Mouse (Mus musculus) MEL (cell line): ENCODE results near the gene Cers5. TPM values are rescaled to one million over a fixed set of nuclear protein-coding genes. Genes with fewer than 3 reads are reported as not detected.

Experiments
- DNase-seq: peaks from one replicate; pipeline ENCODE4 v3.0.0; 2011; ENCODE audit warnings: low read depth, low spot score
- H3K27ac ChIP-seq: 2 replicates; pipeline ENCODE4 v1.5.1; 2012; ENCODE audit warnings: low read depth, mild to moderate bottlenecking, control low read depth, low read length, moderate library complexity; ENCODE audit not compliant: control insufficient read depth
- H3K27me3 ChIP-seq, 2 experiments: fragments of 150-350 bp in 1 of 2; sonication (generic) in 1 of 2; 2 replicates each; pipeline ENCODE4 v1.6.1; 2012; ENCODE audit warnings: low read length in 2 of 2, mild to moderate bottlenecking in 2 of 2, improper control_type of control experiment in 1 of 2, moderate library complexity in 1 of 2; ENCODE audit not compliant: insufficient read depth in 2 of 2, control insufficient read depth in 1 of 2
- H3K36me3 ChIP-seq, 2 experiments: 2 replicates each; pipeline ENCODE4 v1.6.1; 2012 to 2014; ENCODE audit warnings: low read length in 2 of 2, improper control_type of control experiment in 1 of 2, inconsistent platforms in 1 of 2, mild to moderate bottlenecking in 1 of 2; ENCODE audit not compliant: insufficient read depth in 2 of 2, control insufficient read depth in 1 of 2
- H3K4me1 ChIP-seq, 2 experiments: fragments of 150-350 bp in 1 of 2; sonication (generic) in 1 of 2; 2 replicates each; pipeline ENCODE4 v1.6.1; 2012; ENCODE audit warnings: low read length in 2 of 2, improper control_type of control experiment in 1 of 2, mild to moderate bottlenecking in 1 of 2; ENCODE audit not compliant: insufficient read depth in 2 of 2, control insufficient read depth in 1 of 2
- H3K4me3 ChIP-seq, 2 experiments: fragments of 150-350 bp in 1 of 2; sonication (generic) in 1 of 2; 2 replicates each; pipeline ENCODE4 v1.5.1; 2012; ENCODE audit warnings: low read depth in 2 of 2, low read length in 2 of 2, mild to moderate bottlenecking in 2 of 2, moderate library complexity in 2 of 2, control low read depth in 1 of 2, improper control_type of control experiment in 1 of 2; ENCODE audit not compliant: control insufficient read depth in 1 of 2, insufficient read depth in 1 of 2
- H3K79me2 ChIP-seq: 2 replicates; pipeline ENCODE4 v1.6.1; 2012; ENCODE audit warnings: mild to moderate bottlenecking, low read length, moderate library complexity; ENCODE audit not compliant: control insufficient read depth, poor library complexity, insufficient read depth
- H3K9ac ChIP-seq: 2 replicates; pipeline ENCODE4 v1.6.1; 2012; ENCODE audit warnings: low read depth, mild to moderate bottlenecking, control low read depth, low read length, moderate library complexity; ENCODE audit not compliant: control insufficient read depth, poor library complexity, severe bottlenecking
- H3K9me3 ChIP-seq: fragments of 150-350 bp; sonication (generic); replicated peaks from 2 replicates; pipeline ENCODE4 v1.6.1; 2012; ENCODE audit warnings: mild to moderate bottlenecking, low read length, improper control_type of control experiment, moderate library complexity; ENCODE audit not compliant: insufficient read depth
- CTCF ChIP-seq, 3 experiments: IDR thresholded peaks in 2 of 3; conservative IDR thresholded peaks in 1 of 3; 2 replicates each; pipeline ENCODE4 v1.5.1; 2011 to 2012; ENCODE audit warnings: low read length in 3 of 3, low read depth in 2 of 3, mild to moderate bottlenecking in 2 of 3, improper control_type of control experiment in 1 of 3, inconsistent platforms in 1 of 3, mixed read lengths in 1 of 3, moderate library complexity in 1 of 3; ENCODE audit not compliant: control insufficient read depth in 1 of 3, insufficient read depth in 1 of 3, poor library complexity in 1 of 3, severe bottlenecking in 1 of 3
- E2F4 ChIP-seq: IDR thresholded peaks from 2 replicates; pipeline ENCODE4 v1.6.1; 2011; ENCODE audit warnings: low read depth, low read length, improper control_type of control experiment, borderline replicate concordance
- ELF1 ChIP-seq: IDR thresholded peaks from 2 replicates; pipeline ENCODE4 v1.6.1; 2014; ENCODE audit warnings: low read depth, mild to moderate bottlenecking, inconsistent platforms, low read length, improper control_type of control experiment, moderate library complexity
- EP300 ChIP-seq, 2 experiments: IDR thresholded peaks; 2 replicates each; pipeline ENCODE4 v1.6.1; 2011; ENCODE audit warnings: improper control_type of control experiment in 2 of 2, low read length in 2 of 2, low read depth in 1 of 2, mild to moderate bottlenecking in 1 of 2
- ETS1 ChIP-seq: IDR thresholded peaks from 2 replicates; pipeline ENCODE4 v1.6.1; 2012; ENCODE audit warnings: low read depth, mild to moderate bottlenecking, inconsistent platforms, low read length, improper control_type of control experiment, moderate library complexity
- GATA1 ChIP-seq: IDR thresholded peaks from 2 replicates; pipeline ENCODE4 v1.6.1; 2011; ENCODE audit warnings: low read depth, low read length, improper control_type of control experiment
- MEF2A ChIP-seq: IDR thresholded peaks from 2 replicates; pipeline ENCODE4 v1.6.1; 2014; ENCODE audit warnings: low read depth, mild to moderate bottlenecking, inconsistent platforms, low read length, improper control_type of control experiment; ENCODE audit not compliant: poor library complexity, insufficient replicate concordance, severe bottlenecking; ENCODE audit errors: extremely low read depth
- MYB ChIP-seq: IDR thresholded peaks from 2 replicates; pipeline ENCODE4 v1.6.1; 2011; ENCODE audit warnings: mild to moderate bottlenecking, low read depth, low read length, improper control_type of control experiment
- POLR2A ChIP-seq, 2 experiments: IDR thresholded peaks; 2 replicates each; pipeline ENCODE4 v1.6.1; 2011 to 2012; ENCODE audit warnings: low read length in 2 of 2, mild to moderate bottlenecking in 2 of 2, control low read depth in 1 of 2, improper control_type of control experiment in 1 of 2, low read depth in 1 of 2, moderate library complexity in 1 of 2; ENCODE audit not compliant: control insufficient read depth in 1 of 2, insufficient read depth in 1 of 2, poor library complexity in 1 of 2
- POLR2AphosphoS5 ChIP-seq: IDR thresholded peaks from 2 replicates; pipeline ENCODE4 v1.6.1; 2012; ENCODE audit warnings: low read depth, borderline replicate concordance, mild to moderate bottlenecking, inconsistent platforms, low read length, moderate library complexity, mixed read lengths
- RAD21 ChIP-seq: IDR thresholded peaks from 2 replicates; pipeline ENCODE4 v1.6.1; 2011; ENCODE audit warnings: mild to moderate bottlenecking, low read depth, low read length, improper control_type of control experiment
- RCOR1 ChIP-seq: IDR thresholded peaks from 2 replicates; pipeline ENCODE4 v1.6.1; 2012; ENCODE audit warnings: low read depth, mild to moderate bottlenecking, inconsistent platforms, low read length, improper control_type of control experiment
- SIN3A ChIP-seq: IDR thresholded peaks from 2 replicates; pipeline ENCODE4 v1.6.1; 2012; ENCODE audit warnings: low read length, improper control_type of control experiment, inconsistent platforms
- TAL1 ChIP-seq: IDR thresholded peaks from 2 replicates; pipeline ENCODE4 v1.6.1; 2012; ENCODE audit warnings: mild to moderate bottlenecking, inconsistent platforms, low read length, moderate library complexity, mixed read lengths
- TBP ChIP-seq: IDR thresholded peaks from 2 replicates; pipeline ENCODE4 v1.8.0; 2011; ENCODE audit warnings: low read depth, low read length, improper control_type of control experiment
- UBTF ChIP-seq: IDR thresholded peaks from 2 replicates; pipeline ENCODE4 v1.6.1; 2012; ENCODE audit warnings: low read depth, mild to moderate bottlenecking, inconsistent platforms, low read length, improper control_type of control experiment, moderate library complexity, borderline replicate concordance; ENCODE audit not compliant: insufficient read depth
- USF2 ChIP-seq, 2 experiments: IDR thresholded peaks; 2 replicates each; pipeline ENCODE4 v1.6.1; 2011 to 2012; ENCODE audit warnings: improper control_type of control experiment in 2 of 2, low read length in 2 of 2, borderline replicate concordance in 1 of 2, inconsistent platforms in 1 of 2, low read depth in 1 of 2, mild to moderate bottlenecking in 1 of 2; ENCODE audit not compliant: insufficient read depth in 1 of 2
- ZC3H11A ChIP-seq: IDR thresholded peaks from 2 replicates; pipeline ENCODE4 v1.6.1; 2012; ENCODE audit warnings: low read depth, mild to moderate bottlenecking, inconsistent platforms, low read length, improper control_type of control experiment
- polyA plus RNA-seq, 2 experiments: library from polyadenylated mRNA; stranded (reverse) in 1 of 2; unstranded in 1 of 2; fragments of >175 nt in 1 of 2; fragments of >200 nt in 1 of 2; gene quantifications; 2 replicates each; pipeline versions ENCODE4 v1.2.1 to v1.2.4; 2012; ENCODE audit warnings: low replicate concordance in 2 of 2, low read depth in 1 of 2; ENCODE audit not compliant: insufficient read length in 2 of 2, insufficient read depth in 1 of 2, missing spikeins in 1 of 2
- total RNA-seq: library from RNA; depleted of rRNA; stranded (reverse); fragments of 300-350 nt; gene quantifications from 2 replicates; pipeline ENCODE4 v1.2.3, GENCODE M21; 2012

Cers5 gene
- total and polyA plus RNA-seq, 3 experiments, result 21.8 to 43.5 TPM; not detected in 1

DNA sequence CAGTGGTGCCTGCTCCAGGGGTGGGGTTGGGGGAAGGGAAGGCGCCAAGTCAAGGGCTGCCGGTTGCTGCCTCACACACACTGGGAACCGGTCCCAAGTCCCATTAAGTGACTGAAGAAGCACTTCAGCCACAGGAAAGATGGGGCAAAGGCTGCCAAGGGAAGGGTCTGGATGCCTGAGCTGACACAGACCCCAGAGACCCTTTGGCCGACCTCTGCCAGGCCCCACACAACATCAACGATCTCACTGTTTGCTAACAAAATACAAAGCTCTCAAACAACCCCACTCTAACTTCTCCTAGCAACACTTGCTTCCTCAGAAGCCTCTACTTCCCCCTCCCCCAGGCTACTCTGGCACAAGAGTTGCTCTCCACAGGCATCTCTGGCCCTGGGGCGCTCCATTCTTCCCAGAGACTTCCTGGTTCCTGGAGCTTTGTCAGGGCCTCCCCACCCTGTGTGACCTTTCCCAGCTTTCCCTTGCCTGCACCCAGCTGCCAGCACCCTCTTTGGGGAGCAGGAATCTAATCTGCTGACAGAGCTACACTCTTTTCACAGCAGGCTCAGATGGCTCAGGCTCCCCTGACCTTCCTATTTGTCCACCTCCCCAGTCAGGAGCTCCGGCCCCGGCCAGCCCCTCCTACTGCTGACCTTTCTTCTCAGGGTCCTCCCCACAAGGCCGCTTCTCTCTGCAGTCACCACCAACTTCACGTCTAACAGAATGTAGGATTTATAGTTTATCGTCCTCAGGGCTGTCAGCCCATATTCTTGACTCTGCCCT lies 49.0 kb downstream of the Cers5 start (continued):
- no peak for TF ChIP-seq MYB
- no peak for TF ChIP-seq ZC3H11A

DNA sequence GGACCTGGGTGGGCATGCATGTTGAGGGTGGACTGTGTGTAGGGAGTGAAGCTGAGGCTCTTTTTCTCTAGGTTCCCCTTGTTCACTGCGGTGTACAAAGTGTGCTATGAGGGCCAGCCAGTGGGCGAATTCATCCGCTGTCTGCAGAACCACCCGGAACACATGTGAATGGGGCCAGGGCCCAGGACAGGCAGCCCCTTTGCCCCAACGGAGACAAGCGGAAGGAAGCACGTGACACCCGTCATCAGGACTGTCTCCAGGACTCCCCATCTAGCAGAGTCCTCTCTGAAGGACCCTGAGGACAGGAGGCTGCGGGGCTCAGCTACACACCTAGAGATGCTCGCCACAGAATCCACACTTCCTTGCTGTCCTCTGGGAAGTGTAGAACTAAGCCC lies 49.6 kb downstream of the Cers5 start:
- peaks cover 2 to 4% of the 10 kb centered on the region in 2 experiments; a peak in 2 of 4 replicates for H3K36me3 ChIP-seq

DNA sequence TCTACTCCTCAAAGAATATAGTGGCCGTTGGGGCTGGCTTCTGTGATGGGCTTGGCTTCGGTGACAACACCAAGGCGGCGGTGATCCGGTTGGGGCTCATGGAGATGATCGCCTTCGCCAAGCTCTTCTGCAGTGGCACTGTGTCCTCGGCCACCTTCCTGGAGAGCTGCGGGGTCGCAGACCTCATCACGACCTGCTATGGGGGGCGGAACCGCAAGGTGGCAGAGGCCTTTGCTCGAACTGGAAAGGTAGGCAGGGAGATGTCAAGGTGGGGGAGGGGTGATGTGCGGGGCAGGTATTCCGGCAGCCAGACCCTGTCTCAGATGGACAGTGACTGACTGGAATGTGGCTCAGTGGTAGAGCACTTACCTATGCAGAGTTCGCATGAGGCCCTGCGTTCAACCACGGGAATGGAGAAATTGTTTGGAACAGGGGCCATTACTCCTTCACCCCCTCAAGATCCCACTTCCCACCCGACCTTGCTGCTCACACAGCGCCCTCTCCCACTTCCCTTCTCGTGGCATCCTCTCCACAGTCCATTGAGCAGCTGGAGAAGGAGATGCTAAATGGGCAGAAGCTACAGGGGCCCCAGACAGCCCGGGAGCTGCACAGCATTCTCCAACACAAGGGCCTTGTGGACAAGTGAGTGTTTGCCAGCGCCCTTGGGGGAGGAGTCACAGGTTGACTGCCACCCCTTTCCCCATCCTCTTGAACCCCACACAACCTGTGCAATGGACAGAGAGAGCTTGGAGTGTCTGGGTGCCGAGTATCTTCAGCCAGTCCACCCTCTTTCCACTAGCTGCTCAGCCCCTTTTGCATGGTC lies 50.6 kb downstream of the Cers5 start:
- Histone ChIP-seq H3K27me3 (no peaks in the 10 kb centered on the region), H3K4me3 (no peak overlapping the region), H3K36me3 (peaks cover 0 to 4% of the 10 kb centered on the region in 2 experiments; a peak in 1 of 4 replicates), H3K9me3 (no peaks in the 10 kb centered on the region), H3K4me1 (peaks cover 0 to 13% of the 10 kb centered on the region in 2 experiments; a peak in 2 of 4 replicates), H3K79me2 (peaks cover 13% of the 10 kb centered on the region), H3K9ac (no peak overlapping the region)
- no peak for DNase-seq
- no peak for TF ChIP-seq USF2 (IDR thresholded peaks at IDR 0.05; ENCODE audit: borderline replicate concordance in 1 of 2, insufficient read depth in 1 of 2, low read depth in 1 of 2, low read length in 2 of 2)
- no peak for TF ChIP-seq TBP
- no peak for TF ChIP-seq MEF2A
- no peak for TF ChIP-seq ZC3H11A
- TF ChIP-seq, all 39 proteins: peak for 0
- no peak overlapping the region for H3K27ac ChIP-seq

More for the DNA sequence above, 49.6 kb downstream of the Cers5 start:
- H3K27ac ChIP-seq, result no peak overlapping the region
- no peak for DNase-seq
- H3K4me1 ChIP-seq, result peaks cover 0 to 13% of the 10 kb centered on the region in 2 experiments; a peak in 2 of 4 replicates
- TF ChIP-seq POLR2A (IDR thresholded peaks at IDR 0.05; ENCODE audit: control insufficient read depth in 1 of 2, insufficient read depth in 1 of 2, low read depth in 1 of 2, low read length in 2 of 2, poor library complexity in 1 of 2) (no peak), POLR2AphosphoS5 (no peak), TAL1 (no peak), E2F4 (no peak), ELF1 (no peak), UBTF (no peak), RCOR1 (no peak), EP300 (IDR thresholded peaks at IDR 0.05; ENCODE audit: low read depth in 1 of 2, low read length in 2 of 2) (no peak), CTCF (IDR thresholded peaks at IDR 0.05 in 2 of 3, conservative IDR thresholded peaks at IDR 0.05 in 1 of 3; ENCODE audit: control insufficient read depth in 1 of 3, insufficient read depth in 1 of 3, low read depth in 2 of 3, low read length in 3 of 3, poor library complexity in 1 of 3, severe bottlenecking in 1 of 3) (no peak), RAD21 (no peak), GATA1 (no peak), SIN3A (no peak), ETS1 (no peak)
- H3K4me3 ChIP-seq, result no peak overlapping the region
- peaks cover 13% of the 10 kb centered on the region for H3K79me2 ChIP-seq
- H3K9ac ChIP-seq, result no peak overlapping the region
- no peaks in the 10 kb centered on the region for H3K27me3 ChIP-seq
- no peaks in the 10 kb centered on the region for H3K9me3 ChIP-seq
